In the genomic region with DNA sequence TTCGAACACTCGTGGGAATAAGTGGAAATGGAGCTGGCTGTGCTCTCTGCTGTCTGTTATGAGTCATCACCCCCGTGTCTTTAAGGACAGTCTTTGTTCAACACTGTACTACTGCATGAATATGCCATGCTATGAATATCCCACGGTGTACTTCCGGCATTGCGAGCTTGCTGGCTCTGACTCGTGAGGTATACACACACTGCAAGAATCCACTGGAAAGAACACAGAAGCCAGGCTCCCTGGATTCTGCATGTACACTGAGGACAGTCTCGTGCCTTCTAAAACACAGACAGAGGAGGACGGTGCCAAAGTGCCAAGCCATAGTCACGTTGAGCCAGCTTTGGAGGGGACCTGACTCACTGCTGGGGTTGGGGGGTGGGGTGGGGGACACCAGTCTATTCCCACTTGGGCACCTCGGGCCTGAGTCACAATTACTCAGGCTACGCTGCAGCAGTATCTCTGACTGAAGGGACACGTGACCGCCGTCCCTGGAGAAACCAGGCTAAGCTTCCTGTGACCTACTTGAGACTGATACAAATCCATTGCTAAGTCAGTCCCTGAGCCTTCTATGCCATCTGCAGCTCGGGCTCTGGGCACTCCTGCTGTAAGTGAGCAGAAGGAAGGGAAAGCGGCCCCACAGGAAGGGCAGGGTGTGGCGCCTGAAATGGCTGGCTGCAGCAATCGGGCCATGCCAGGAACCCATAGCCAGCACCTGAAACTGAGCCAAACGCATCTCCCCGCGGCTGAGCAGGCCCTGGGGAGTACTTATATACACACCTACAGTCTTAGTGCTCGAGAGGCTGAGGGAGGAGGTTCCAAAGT, we compare ENCODE assay signal across 10 mouse cellular contexts. TPM values are rescaled to one million over a fixed set of nuclear protein-coding genes. Genes with fewer than 3 reads are reported as not detected.
DNase-seq lines count a peak whose midpoint lies in the region; ATAC-seq and TF ChIP-seq lines count a peak whose summit lies in the region.
"Had no signal": no experiment of that assay in that cellular context is flagged by ENCODE, and none has a peak within 500 bp of the region (broad histone marks: within the 10 kb centered on the region; RNA-seq: fewer than 3 reads in every experiment).

No protein-coding gene starts in this region.

- H3K27ac ChIP-seq in forebrain, postnatal 0 days (ENCODE audit: low read depth, low read length) = no peak overlapping the region
- H3K27ac ChIP-seq in forebrain, embryonic 11.5 days (ENCODE audit: low read depth, low read length) = no peak overlapping the region
- peak overlapping the region; percentile 24; the same call in 1 of the 2 replicates for H3K27ac ChIP-seq in lung, embryonic 16.5 days (ENCODE audit: low read length)
- no peak overlapping the region for H3K27ac ChIP-seq in forebrain, embryonic 16.5 days (ENCODE audit: low read length)
- H3K27ac ChIP-seq: embryonic facial prominence, embryonic 12.5 days; liver, embryonic 15.5 days had no signal

- WGBS in forebrain, postnatal 0 days = 76% methylated on average over 23 of the region's 23 CpGs
- WGBS in forebrain, embryonic 11.5 days = 89% methylated on average over 23 of the region's 23 CpGs
- 65% methylated on average over 23 of the region's 23 CpGs for WGBS in lung, embryonic 16.5 days
- 82% methylated on average over 23 of the region's 23 CpGs for WGBS in forebrain, embryonic 16.5 days

- no peaks in the 10 kb centered on the region for H3K27me3 ChIP-seq in forebrain, postnatal 0 days (ENCODE audit: insufficient read depth, low read length)
- no peaks in the 10 kb centered on the region for H3K27me3 ChIP-seq in forebrain, embryonic 11.5 days (ENCODE audit: control insufficient read depth, insufficient read depth, low read length)
- no peaks in the 10 kb centered on the region for H3K27me3 ChIP-seq in lung, embryonic 16.5 days (ENCODE audit: control insufficient read depth, insufficient read depth, low read depth, low read length)
- no peaks in the 10 kb centered on the region for H3K27me3 ChIP-seq in forebrain, embryonic 16.5 days (replicated peaks; ENCODE audit: control insufficient read depth, insufficient read depth, low read length)
- H3K27me3 ChIP-seq: embryonic facial prominence, embryonic 12.5 days; liver, embryonic 15.5 days had no signal

- no peaks in the 10 kb centered on the region for H3K4me1 ChIP-seq in forebrain, postnatal 0 days (ENCODE audit: insufficient read depth)
- no peaks in the 10 kb centered on the region for H3K4me1 ChIP-seq in forebrain, embryonic 11.5 days (replicated peaks; ENCODE audit: control insufficient read depth, insufficient read depth, low read length)
- H3K4me1 ChIP-seq in lung, embryonic 16.5 days (replicated peaks; ENCODE audit: control insufficient read depth, insufficient read depth, low read length) = peaks cover 4% of the 10 kb centered on the region; the same call in 1 of the 2 replicates
- no peaks in the 10 kb centered on the region; the same call in 1 of the 2 replicates for H3K4me1 ChIP-seq in forebrain, embryonic 16.5 days (replicated peaks; ENCODE audit: control insufficient read depth, insufficient read depth, low read length)
- H3K4me1 ChIP-seq: embryonic facial prominence, embryonic 12.5 days had no signal

- H3K4me2 ChIP-seq in forebrain, postnatal 0 days (ENCODE audit: low read depth) = no peak overlapping the region
- H3K4me2 ChIP-seq in forebrain, embryonic 11.5 days (ENCODE audit: low read depth, low read length, severe bottlenecking) = no peak overlapping the region
- H3K4me2 ChIP-seq in lung, embryonic 16.5 days (ENCODE audit: low read depth, low read length) = no peak overlapping the region
- no peak overlapping the region for H3K4me2 ChIP-seq in forebrain, embryonic 16.5 days (ENCODE audit: low read length)
- H3K4me2 ChIP-seq: embryonic facial prominence, embryonic 12.5 days; liver, embryonic 15.5 days had no signal

- H3K36me3 ChIP-seq in forebrain, postnatal 0 days (ENCODE audit: insufficient read depth) = peaks cover 45% of the 10 kb centered on the region
- H3K36me3 ChIP-seq in forebrain, embryonic 11.5 days (ENCODE audit: control insufficient read depth, insufficient read depth, low read length) = no peaks in the 10 kb centered on the region
- no peaks in the 10 kb centered on the region for H3K36me3 ChIP-seq in lung, embryonic 16.5 days (ENCODE audit: control insufficient read depth, insufficient read depth, low read length)
- H3K36me3 ChIP-seq in forebrain, embryonic 16.5 days (ENCODE audit: control insufficient read depth, insufficient read depth) = no peaks in the 10 kb centered on the region; the same call in 1 of the 2 replicates

- DNase-seq in forebrain, postnatal 0 days = no peak
- no peak for DNase-seq in forebrain, embryonic 11.5 days (ENCODE audit: low spot score)
- peak; percentile 24 for DNase-seq in urinary bladder, postnatal 14 days (ENCODE audit: low spot score)
- no peak for DNase-seq in urinary bladder, adult 18-20 months (ENCODE audit: low spot score in 2 of 2)
- DNase-seq in heart, adult 8-10 months (ENCODE audit: low spot score) = peak; percentile 54
- DNase-seq in T-cell, adult 2 months (ENCODE audit: low spot score) = no peak

- no peak overlapping the region for H3K4me3 ChIP-seq in forebrain, postnatal 0 days (ENCODE audit: low read depth, low read length)
- no peak overlapping the region for H3K4me3 ChIP-seq in forebrain, embryonic 11.5 days (ENCODE audit: low read depth, low read length)
- no peak overlapping the region for H3K4me3 ChIP-seq in lung, embryonic 16.5 days (ENCODE audit: low read length)
- H3K4me3 ChIP-seq in forebrain, embryonic 16.5 days (replicated peaks; ENCODE audit: low read length) = no peak overlapping the region
- H3K4me3 ChIP-seq: embryonic facial prominence, embryonic 12.5 days; liver, embryonic 15.5 days had no signal

- H3K9ac ChIP-seq in forebrain, postnatal 0 days = no peak overlapping the region
- H3K9ac ChIP-seq in forebrain, embryonic 11.5 days (ENCODE audit: low read length) = no peak overlapping the region
- H3K9ac ChIP-seq in lung, embryonic 16.5 days (ENCODE audit: low read length) = no peak overlapping the region
- no peak overlapping the region for H3K9ac ChIP-seq in forebrain, embryonic 16.5 days (replicated peaks; ENCODE audit: low read depth, low read length)
- H3K9ac ChIP-seq: embryonic facial prominence, embryonic 12.5 days; liver, embryonic 15.5 days had no signal

- no peak for TF ChIP-seq CTCF in forebrain, postnatal 0 days (IDR thresholded peaks at IDR 0.05; ENCODE audit: low read depth)

- H3K9me3 ChIP-seq in forebrain, postnatal 0 days (ENCODE audit: low read length) = no peaks in the 10 kb centered on the region
- no peaks in the 10 kb centered on the region for H3K9me3 ChIP-seq in forebrain, embryonic 11.5 days (ENCODE audit: control insufficient read depth, low read length)
- no peaks in the 10 kb centered on the region for H3K9me3 ChIP-seq in lung, embryonic 16.5 days (ENCODE audit: control insufficient read depth, low read length)
- H3K9me3 ChIP-seq in forebrain, embryonic 16.5 days (ENCODE audit: control insufficient read depth, low read length) = no peaks in the 10 kb centered on the region
- H3K9me3 ChIP-seq: embryonic facial prominence, embryonic 12.5 days; liver, embryonic 15.5 days had no signal

- ATAC-seq in forebrain, postnatal 0 days = peak; percentile 34; the same call in 1 of the 2 replicates
- no peak for ATAC-seq in forebrain, embryonic 11.5 days (replicated peaks; ENCODE audit: low FRiP score)
- ATAC-seq in lung, embryonic 16.5 days (ENCODE audit: low read depth) = peak; percentile 50
- ATAC-seq in forebrain, embryonic 16.5 days = no peak

RNA-seq across cellular contexts. Expression of a gene that starts 48.0 kb away (rescaled TPM):
- total RNA-seq in forebrain, postnatal 0 days (2014; rRNA removed) = not detected in 2 replicates
- not detected in 2 replicates for polyA plus RNA-seq in forebrain, postnatal 0 days (2015; fragmentation: Nextera tagmentation; extraction: Ambion mirVana)
- not detected in 2 replicates for polyA plus RNA-seq in forebrain, embryonic 11.5 days (2014; fragmentation: Nextera tagmentation; extraction: Ambion mirVana)
- total RNA-seq in heart, adult 8-10 months (2022) = not detected
- polyA plus RNA-seq in lung, embryonic 16.5 days (2015; fragmentation: Nextera tagmentation; extraction: Ambion mirVana) = 0.72 and 0.87 TPM in 2 replicates
- polyA plus RNA-seq in forebrain, embryonic 16.5 days (2015; fragmentation: Nextera tagmentation; extraction: Ambion mirVana) = not detected in 2 replicates
- polyA plus RNA-seq: embryonic facial prominence, embryonic 12.5 days; liver, embryonic 15.5 days had no signal

Comparison
In these comparisons a context has a peak if more than half of its experiments do, and no peak if none do; other contexts are left out.
1. ATAC-seq: peak in forebrain, postnatal 0 days (single experiment) and lung, embryonic 16.5 days (single experiment); none in forebrain, embryonic 11.5 days (single experiment) and forebrain, embryonic 16.5 days (single experiment).
2. DNase-seq: peak in urinary bladder, postnatal 14 days (single experiment) and heart, adult 8-10 months (single experiment); none in forebrain, postnatal 0 days (single experiment), forebrain, embryonic 11.5 days (single experiment), urinary bladder, adult 18-20 months (0 of 2) and T-cell, adult 2 months (single experiment).